Mouse (Mus musculus): ENCODE measurements at regions not wholly inside any gene's neighbourhood (a gene's known extent, or its start where the extent isn't known, plus 50 kb on each side); places are given as distances from the start of the nearest gene placed in this dataset.

DNA sequence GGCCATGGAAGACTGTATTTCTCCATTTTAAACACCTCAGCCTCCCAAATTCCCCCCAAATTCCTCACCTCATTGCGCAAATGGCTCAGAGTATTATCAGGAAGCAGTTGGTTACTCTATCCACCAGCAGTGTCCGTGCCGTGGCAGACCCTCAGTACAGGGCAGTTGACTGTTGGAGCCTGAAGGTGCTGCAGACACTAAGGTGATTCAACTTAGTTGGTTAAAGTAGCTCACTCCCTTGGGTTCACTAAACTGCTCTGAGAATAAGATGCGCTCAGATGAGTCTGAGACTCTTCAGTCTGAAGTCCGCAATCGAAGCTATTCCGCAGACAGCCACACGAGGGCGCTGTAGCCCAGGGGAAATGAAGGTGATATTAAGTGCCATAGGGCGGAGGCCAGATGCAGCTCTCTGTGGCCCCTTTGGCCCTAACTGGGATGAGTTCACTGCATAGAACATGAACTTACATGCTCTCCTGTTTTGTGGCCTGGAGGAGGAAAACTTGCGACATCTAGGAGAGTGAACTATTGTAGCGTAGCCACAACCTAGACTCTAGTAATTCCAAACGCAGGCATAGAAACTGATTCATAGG lies 62.9 kb downstream of the Amer3 start:
- TF ChIP-seq CTCF (IDR thresholded peaks at IDR 0.05; ENCODE audit: control insufficient read depth, insufficient read depth, low read length) (peak; percentile 84), POLR2A (IDR thresholded peaks at IDR 0.05; ENCODE audit: borderline replicate concordance, control insufficient read depth, low read depth, low read length) (no peak)
- Histone ChIP-seq H3K27ac (ENCODE audit: control insufficient read depth, insufficient read depth, low read depth, low read length, poor library complexity) (no peak overlapping the region), H3K4me1 (ENCODE audit: control insufficient read depth, insufficient read depth, low read length) (no peaks in the 10 kb centered on the region), H3K4me3 (replicated peaks; ENCODE audit: control insufficient read depth, low read depth, low read length) (no peak overlapping the region)
- 32% methylated on average over 13 of the region's 13 CpGs for WGBS

DNA sequence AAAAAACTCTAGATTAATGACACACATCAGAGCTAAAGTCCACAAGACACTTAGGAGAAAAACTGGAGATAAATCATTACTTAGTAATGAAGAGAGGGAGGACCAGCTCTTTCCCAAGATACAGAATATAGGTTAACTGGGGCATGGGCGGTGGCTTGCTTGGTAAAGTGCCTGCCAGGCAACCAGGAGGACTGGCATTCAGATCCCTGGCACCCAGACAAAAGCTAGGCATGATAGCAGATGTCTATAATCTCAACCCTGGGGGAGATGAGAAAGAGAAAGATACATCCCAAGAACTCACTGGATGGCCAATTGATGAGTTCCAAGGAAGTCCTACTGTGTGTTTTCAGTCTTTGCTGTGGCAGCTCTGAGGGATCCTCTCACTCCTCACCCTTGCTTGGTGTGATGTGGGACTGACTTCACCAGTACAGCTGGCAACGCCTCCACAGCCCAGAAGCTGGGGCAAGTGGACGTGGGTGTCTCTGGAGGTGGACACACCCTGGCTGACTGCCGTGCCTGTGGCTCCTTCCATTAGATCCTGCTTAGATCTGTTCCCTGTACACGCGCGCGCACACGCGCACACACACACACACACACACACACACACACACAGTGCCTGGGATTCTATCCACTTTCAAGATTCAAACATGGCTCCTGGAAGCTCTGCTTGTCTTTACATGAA lies 74.6 kb downstream of the Amer3 start:
- H3K4me3 ChIP-seq (replicated peaks; ENCODE audit: control insufficient read depth, low read depth, low read length), result no peak overlapping the region
- no peaks in the 10 kb centered on the region for H3K4me1 ChIP-seq (ENCODE audit: control insufficient read depth, insufficient read depth, low read length)
- TF ChIP-seq CTCF (IDR thresholded peaks at IDR 0.05; ENCODE audit: control insufficient read depth, insufficient read depth, low read length), result no peak
- TF ChIP-seq POLR2A (IDR thresholded peaks at IDR 0.05; ENCODE audit: borderline replicate concordance, control insufficient read depth, low read depth, low read length), result no peak
- no peak overlapping the region for H3K27ac ChIP-seq (ENCODE audit: control insufficient read depth, insufficient read depth, low read depth, low read length, poor library complexity)
- 85% methylated on average over 10 of the region's 10 CpGs for WGBS

DNA sequence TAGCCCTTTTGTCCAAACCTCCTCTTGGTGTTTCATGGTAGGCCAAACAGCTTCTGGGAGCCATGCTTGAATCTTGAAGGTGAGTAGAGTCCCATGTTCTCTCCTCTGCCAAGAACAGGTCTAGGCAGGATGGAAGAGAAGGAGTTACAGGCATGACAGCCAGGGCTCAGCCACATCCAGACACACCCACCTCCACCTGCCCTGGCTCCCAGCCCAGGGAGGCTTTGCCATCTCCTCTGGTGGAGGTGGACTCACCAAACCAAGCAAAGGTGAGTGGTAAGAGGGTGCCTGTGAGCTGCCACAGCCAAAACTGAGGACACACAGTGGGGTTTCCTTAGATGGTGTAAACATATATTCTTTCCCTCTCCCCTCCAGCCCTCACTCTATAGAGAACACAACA lies 78.0 kb downstream of the Amer3 start:
- TF ChIP-seq POLR2A (IDR thresholded peaks at IDR 0.05; ENCODE audit: borderline replicate concordance, control insufficient read depth, low read depth, low read length) (no peak), CTCF (IDR thresholded peaks at IDR 0.05; ENCODE audit: control insufficient read depth, insufficient read depth, low read length) (no peak)
- Histone ChIP-seq H3K4me3 (replicated peaks; ENCODE audit: control insufficient read depth, low read depth, low read length) (no peak overlapping the region), H3K4me1 (ENCODE audit: control insufficient read depth, insufficient read depth, low read length) (no peaks in the 10 kb centered on the region), H3K27ac (ENCODE audit: control insufficient read depth, insufficient read depth, low read depth, low read length, poor library complexity) (no peak overlapping the region)

DNA sequence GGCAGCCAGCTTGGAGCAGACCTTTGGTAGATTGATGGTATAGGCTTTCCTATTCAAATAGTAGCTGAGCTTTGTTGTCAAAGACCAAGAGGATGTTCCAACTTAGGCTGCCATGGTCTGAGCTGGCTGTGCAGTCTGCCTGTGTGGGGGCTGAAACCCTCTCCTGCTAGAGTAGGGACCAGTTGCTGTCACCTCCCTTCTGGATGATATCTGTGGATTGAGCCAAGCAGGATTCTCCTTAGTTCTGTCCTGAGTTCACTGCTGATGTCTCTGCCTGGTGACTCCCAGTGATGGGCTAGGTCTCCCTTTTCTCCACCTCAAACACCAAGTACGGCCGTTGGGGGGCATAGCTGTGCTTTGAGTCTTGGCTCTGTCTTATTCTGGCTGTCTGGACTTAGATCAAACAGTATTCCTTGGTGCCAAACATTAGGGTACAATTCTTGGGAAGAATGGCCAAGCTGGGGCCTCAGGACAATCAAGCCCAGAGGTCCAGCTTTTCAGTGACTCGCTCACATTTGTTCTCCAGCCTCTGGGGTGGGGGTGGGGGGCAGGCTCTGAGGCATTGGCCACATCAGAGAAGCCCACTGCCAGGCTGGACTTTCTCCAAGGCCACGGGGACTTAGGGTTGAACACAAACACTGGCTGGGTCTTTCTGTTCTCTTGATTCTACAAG lies 84.6 kb downstream of the Amer3 start:
- no peak overlapping the region for H3K27ac ChIP-seq (ENCODE audit: control insufficient read depth, insufficient read depth, low read depth, low read length, poor library complexity)
- no peak overlapping the region for H3K4me3 ChIP-seq (replicated peaks; ENCODE audit: control insufficient read depth, low read depth, low read length)
- 70% methylated on average over 4 of the region's 4 CpGs for WGBS
- H3K4me1 ChIP-seq (ENCODE audit: control insufficient read depth, insufficient read depth, low read length), result no peaks in the 10 kb centered on the region
- TF ChIP-seq POLR2A (IDR thresholded peaks at IDR 0.05; ENCODE audit: borderline replicate concordance, control insufficient read depth, low read depth, low read length) (no peak), CTCF (IDR thresholded peaks at IDR 0.05; ENCODE audit: control insufficient read depth, insufficient read depth, low read length) (no peak)

DNA sequence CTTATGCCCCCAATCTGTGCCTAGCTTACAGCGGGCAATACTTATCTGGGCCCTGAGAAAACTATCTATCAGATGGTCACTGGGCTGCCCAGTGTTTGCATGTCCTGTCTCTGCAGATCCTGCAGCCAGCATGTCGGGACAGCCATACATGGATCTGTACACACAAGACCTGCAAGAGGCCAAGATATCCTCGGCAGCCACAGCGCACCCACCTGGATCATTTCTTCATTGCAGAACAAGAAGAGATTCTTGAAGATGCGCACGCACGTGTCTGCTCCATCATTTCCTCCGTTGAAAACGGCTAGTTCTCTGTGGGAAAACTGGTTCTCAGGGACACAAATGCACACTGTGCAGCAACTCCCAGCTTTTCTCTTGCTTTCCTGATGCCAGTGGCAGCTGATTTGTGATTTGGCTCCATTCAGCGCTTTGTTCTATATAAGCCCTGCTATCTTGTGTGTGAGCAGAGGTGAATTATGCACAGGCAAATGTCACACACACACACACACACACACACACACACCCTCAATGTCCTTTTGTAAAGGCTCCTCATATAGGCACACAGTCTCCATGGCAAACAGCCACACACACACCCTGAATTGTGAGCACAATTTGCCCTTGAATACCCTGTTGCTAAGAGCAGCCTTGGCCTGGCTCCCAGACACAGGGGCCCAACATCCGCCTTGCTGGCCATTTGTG lies 85.5 kb downstream of the Amer3 start:
- Histone ChIP-seq H3K27ac (ENCODE audit: control insufficient read depth, insufficient read depth, low read depth, low read length, poor library complexity) (no peak overlapping the region), H3K4me1 (ENCODE audit: control insufficient read depth, insufficient read depth, low read length) (no peaks in the 10 kb centered on the region), H3K4me3 (replicated peaks; ENCODE audit: control insufficient read depth, low read depth, low read length) (no peak overlapping the region)
- TF ChIP-seq POLR2A (IDR thresholded peaks at IDR 0.05; ENCODE audit: borderline replicate concordance, control insufficient read depth, low read depth, low read length), result no peak
- no peak for TF ChIP-seq CTCF (IDR thresholded peaks at IDR 0.05; ENCODE audit: control insufficient read depth, insufficient read depth, low read length)
- WGBS, result 77% methylated on average over 11 of the region's 11 CpGs

DNA sequence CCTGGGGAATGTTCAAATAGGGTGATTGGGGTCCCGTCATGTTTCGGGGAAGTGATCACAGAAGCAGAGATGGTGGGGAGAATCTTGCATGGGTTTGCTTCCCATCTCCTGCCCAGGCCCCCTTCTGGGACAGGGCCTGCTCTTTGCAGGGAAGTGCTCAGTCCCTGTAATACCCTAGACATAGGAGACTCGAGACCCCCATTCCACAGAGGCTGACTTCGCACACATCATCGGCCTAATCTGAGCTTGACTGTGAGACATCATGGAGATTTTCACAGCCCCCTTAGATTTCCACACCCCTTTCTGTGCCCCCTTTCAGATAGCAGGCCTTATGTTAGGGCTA lies 86.0 kb downstream of the Amer3 start:
- Histone ChIP-seq H3K4me1 (ENCODE audit: control insufficient read depth, insufficient read depth, low read length) (no peaks in the 10 kb centered on the region), H3K27ac (ENCODE audit: control insufficient read depth, insufficient read depth, low read depth, low read length, poor library complexity) (no peak overlapping the region), H3K4me3 (replicated peaks; ENCODE audit: control insufficient read depth, low read depth, low read length) (no peak overlapping the region)
- TF ChIP-seq CTCF (IDR thresholded peaks at IDR 0.05; ENCODE audit: control insufficient read depth, insufficient read depth, low read length), result no peak
- TF ChIP-seq POLR2A (IDR thresholded peaks at IDR 0.05; ENCODE audit: borderline replicate concordance, control insufficient read depth, low read depth, low read length), result no peak
- 76% methylated on average over 5 of the region's 5 CpGs for WGBS

DNA sequence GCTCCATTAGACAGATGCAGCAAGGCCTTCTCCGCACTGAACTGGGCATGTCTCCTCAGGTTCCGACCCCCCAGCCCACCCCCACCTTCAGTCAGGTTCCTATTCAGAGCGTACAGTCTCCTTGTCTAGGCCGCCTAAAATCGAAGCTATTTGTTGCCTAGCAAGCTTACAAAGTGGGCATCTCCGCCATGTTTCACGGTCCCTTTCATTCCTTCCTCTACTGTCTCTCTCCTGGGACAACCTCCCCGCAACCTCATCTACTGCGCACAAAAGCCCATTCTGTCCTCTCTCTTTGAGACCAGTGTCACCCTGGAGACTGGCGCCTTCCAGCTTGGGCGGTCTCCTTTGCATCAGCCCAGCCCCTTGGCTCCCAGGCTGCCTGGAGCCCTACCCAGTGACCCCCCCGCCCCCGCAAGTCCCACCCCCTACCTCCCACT lies 86.8 kb downstream of the Amer3 start:
- H3K27ac ChIP-seq (ENCODE audit: control insufficient read depth, insufficient read depth, low read depth, low read length, poor library complexity), result no peak overlapping the region
- no peaks in the 10 kb centered on the region; the same call in 1 of the 2 replicates for H3K4me1 ChIP-seq (ENCODE audit: control insufficient read depth, insufficient read depth, low read length)
- no peak for TF ChIP-seq POLR2A (IDR thresholded peaks at IDR 0.05; ENCODE audit: borderline replicate concordance, control insufficient read depth, low read depth, low read length)
- no peak for TF ChIP-seq CTCF (IDR thresholded peaks at IDR 0.05; ENCODE audit: control insufficient read depth, insufficient read depth, low read length)
- WGBS, result 89% methylated on average over 13 of the region's 13 CpGs
- no peak overlapping the region for H3K4me3 ChIP-seq (replicated peaks; ENCODE audit: control insufficient read depth, low read depth, low read length)

DNA sequence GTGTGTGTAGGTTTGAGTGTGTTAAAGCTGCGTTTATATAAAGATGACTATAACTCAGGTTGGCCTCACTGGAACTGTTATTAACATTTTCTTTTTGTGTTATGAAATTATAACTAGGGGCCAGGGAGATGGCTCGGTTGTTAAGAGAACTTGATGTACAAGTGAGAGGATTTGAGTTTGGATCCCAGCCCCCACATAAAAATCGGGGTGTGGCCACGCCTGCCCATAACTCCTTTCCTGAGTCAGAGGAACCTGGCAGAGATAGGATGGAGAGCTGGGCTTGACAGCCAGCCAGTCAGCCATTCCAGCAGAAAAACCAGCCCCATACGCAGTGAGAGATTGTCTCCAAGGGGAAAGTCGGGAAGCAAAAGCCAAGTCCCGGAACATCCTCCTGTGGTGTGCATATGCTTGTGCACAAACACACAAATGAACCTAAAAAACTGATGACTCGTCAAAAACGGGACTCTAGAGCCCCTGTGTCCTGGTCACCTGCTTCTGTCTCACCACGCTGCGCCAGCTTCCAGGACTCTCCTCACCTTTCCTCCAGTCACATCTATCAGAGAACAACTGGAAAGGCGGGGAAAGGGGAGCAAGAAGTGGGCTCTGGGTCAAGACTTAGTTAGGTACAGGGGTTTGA lies 97.8 kb downstream of the Amer3 start:
- TF ChIP-seq CTCF (IDR thresholded peaks at IDR 0.05; ENCODE audit: control insufficient read depth, insufficient read depth, low read length) (no peak), POLR2A (IDR thresholded peaks at IDR 0.05; ENCODE audit: borderline replicate concordance, control insufficient read depth, low read depth, low read length) (no peak)
- H3K4me1 ChIP-seq (ENCODE audit: control insufficient read depth, insufficient read depth, low read length), result no peaks in the 10 kb centered on the region
- 47% methylated on average over 12 of the region's 12 CpGs for WGBS
- H3K4me3 ChIP-seq (replicated peaks; ENCODE audit: control insufficient read depth, low read depth, low read length), result no peak overlapping the region
- H3K27ac ChIP-seq (ENCODE audit: control insufficient read depth, insufficient read depth, low read depth, low read length, poor library complexity), result no peak overlapping the region
